Comparison of ENCODE assay signal across 8 mouse cellular contexts in the genomic region with DNA sequence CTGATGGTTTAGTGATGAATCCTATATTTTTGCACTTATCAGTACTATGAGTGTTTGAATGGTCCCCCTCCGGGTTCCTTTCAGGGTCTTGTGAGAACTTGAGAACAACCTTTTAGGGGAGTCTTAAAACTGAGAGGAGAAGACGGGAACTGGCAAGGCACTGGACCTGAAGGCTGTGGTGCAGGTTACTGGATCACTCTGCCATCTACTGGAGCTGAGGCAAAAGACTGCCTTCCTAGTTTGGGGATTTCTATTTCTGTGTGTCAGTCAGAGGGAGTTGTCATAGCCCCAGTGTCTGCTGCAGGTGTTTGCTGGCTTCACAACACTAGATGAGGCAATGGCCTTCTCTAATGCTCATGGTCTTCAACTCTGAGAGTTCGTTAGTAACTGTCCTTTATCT.
DNase-seq lines count a peak whose midpoint lies in the region; ATAC-seq lines count a peak whose summit lies in the region.

No protein-coding gene starts in this region.

- no peak for ATAC-seq in erythroid progenitor cell, adult 5-6 weeks (replicated peaks; ENCODE audit: low FRiP score, poor library complexity, severe bottlenecking)

- peak; percentile 3 to 13 for DNase-seq in kidney, adult 8-10 months
- DNase-seq in kidney, adult 11 months, result no peak
- peak; percentile 7 for DNase-seq in cerebellum, adult 11-12 months
- peak; percentile 15 for DNase-seq in fibroblast of lung, adult 2 months (ENCODE audit: low read depth)
- peak; percentile 18 to 25 for DNase-seq in layer of hippocampus, postnatal 36 days
- DNase-seq in right cerebral cortex, postnatal 4 days, result peak; percentile 16
- no peak for DNase-seq in thymus, postnatal 4 days

Comparison
In these comparisons a context has a peak if more than half of its experiments do, and no peak if none do; other contexts are left out.
1. DNase-seq: peak in kidney, adult 8-10 months (2 of 2), cerebellum, adult 11-12 months (single experiment), fibroblast of lung, adult 2 months (single experiment), layer of hippocampus, postnatal 36 days (2 of 2) and right cerebral cortex, postnatal 4 days (single experiment); none in kidney, adult 11 months (single experiment) and thymus, postnatal 4 days (single experiment).